Mouse (Mus musculus): ENCODE measurements around the gene Zmat3.

Zmat3 gene

GRCm38 (mm10) chr3:32367516-32367915, 1.7 kb upstream of the Zmat3 start:
- DNase-seq, result no peak

GRCm38 (mm10) chr3:32366246-32366734, 476 bp upstream of the Zmat3 start:
- DNase-seq, result peak; percentile 21

GRCm38 (mm10) chr3:32364841-32365545, 821 bp downstream of the Zmat3 start:
- peak; percentile 25 for DNase-seq

GRCm38 (mm10) chr3:32364195-32364594, 1.6 kb downstream of the Zmat3 start:
- DNase-seq, result no peak

- DNase-seq, result no peak
Observed at GRCm38 (mm10) chr3:32361221-32361620, 4.6 kb downstream of the Zmat3 start.

GRCm38 (mm10) chr3:32347881-32348280, 17.9 kb downstream of the Zmat3 start:
- DNase-seq, result peak; percentile 50

- no peak for DNase-seq
Observed at GRCm38 (mm10) chr3:32345249-32345648, 20.6 kb downstream of the Zmat3 start.

GRCm38 (mm10) chr3:32344825-32345224, 21.0 kb downstream of the Zmat3 start:
- DNase-seq, result no peak

GRCm38 (mm10) chr3:32343371-32343770, 22.4 kb downstream of the Zmat3 start:
- DNase-seq, result no peak

- DNase-seq, result no peak
Observed at GRCm38 (mm10) chr3:32341434-32341833, 24.4 kb downstream of the Zmat3 start.

GRCm38 (mm10) chr3:32338231-32338630, 27.6 kb downstream of the Zmat3 start:
- no peak for DNase-seq

- no peak for DNase-seq
Observed at GRCm38 (mm10) chr3:32337770-32338169, 28.0 kb downstream of the Zmat3 start.

GRCm38 (mm10) chr3:32334901-32335300, 30.9 kb downstream of the Zmat3 start:
- DNase-seq, result peak; percentile 12

GRCm38 (mm10) chr3:32333456-32334086, 32.2 kb downstream of the Zmat3 start:
- DNase-seq, result peak; percentile 80

- DNase-seq, result no peak
Observed at GRCm38 (mm10) chr3:32317901-32318416, 47.9 kb downstream of the Zmat3 start.

- DNase-seq, result peak; percentile 32
Observed at GRCm38 (mm10) chr3:32317165-32317900, 48.5 kb downstream of the Zmat3 start.

- DNase-seq, result no peak
Observed at GRCm38 (mm10) chr3:32314746-32315145, 51.1 kb downstream of the Zmat3 start.

GRCm38 (mm10) chr3:32304171-32304570, 61.6 kb downstream of the Zmat3 start:
- no peak for DNase-seq

- no peak for DNase-seq
Observed at GRCm38 (mm10) chr3:32292001-32292400, 73.8 kb downstream of the Zmat3 start.

All from right cerebral cortex, adult 18-20 months (tissue).